Mouse (Mus musculus): ENCODE measurements around the gene Slc9a8. TPM values are rescaled to one million over a fixed set of nuclear protein-coding genes. Genes with fewer than 3 reads are reported as not detected.

The Slc9a8 gene
- polyA plus RNA-seq, 1 experiment from 2014 or later: 9.8 TPM

DNA sequence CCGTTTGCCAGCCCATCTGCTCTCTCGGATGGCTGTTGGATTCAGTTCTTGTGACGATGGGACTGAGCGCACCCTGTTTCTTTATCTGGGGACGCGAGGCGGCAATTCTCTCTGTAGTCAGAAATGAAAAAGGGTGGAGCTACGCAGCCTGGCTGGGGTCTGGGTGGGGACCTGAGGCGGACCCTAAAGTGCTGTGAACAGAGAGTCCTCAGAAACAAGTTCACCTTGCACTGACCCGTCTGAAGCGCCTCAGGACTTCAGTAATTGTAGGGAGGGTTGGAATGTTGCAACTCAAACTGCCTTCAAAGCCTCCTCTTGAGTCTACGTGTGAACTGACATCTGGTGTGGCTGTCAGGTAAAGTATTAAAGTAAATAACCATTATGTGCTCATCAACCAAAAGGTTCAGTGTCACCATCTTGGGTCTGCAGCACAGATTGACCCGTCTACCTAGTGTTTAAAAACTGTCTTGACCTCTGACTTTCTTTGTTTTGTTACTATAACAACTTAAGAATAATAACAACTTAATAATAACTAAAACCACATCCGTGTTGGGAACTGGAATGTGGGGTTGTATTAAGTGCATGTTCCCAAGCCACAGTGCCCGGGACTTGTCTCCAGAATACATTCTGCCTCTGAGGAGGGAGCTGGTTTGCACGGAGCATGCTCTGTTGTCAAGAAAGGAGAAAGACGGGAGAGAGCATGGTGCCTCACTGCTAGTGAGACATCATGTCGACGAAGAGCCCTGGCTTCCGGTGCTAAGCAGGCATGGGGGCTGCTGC, 16.2 kb upstream of the Slc9a8 start:
- Histone ChIP-seq H3K9me3 (ENCODE audit: low read length) (no peaks in the 10 kb centered on the region), H3K27me3 (replicated peaks; ENCODE audit: insufficient read depth, low read length) (no peaks in the 10 kb centered on the region), H3K36me3 (ENCODE audit: insufficient read depth, low read length) (no peaks in the 10 kb centered on the region), H3K4me1 (ENCODE audit: insufficient read depth, low read depth, low read length) (no peaks in the 10 kb centered on the region), H3K9ac (replicated peaks; ENCODE audit: low read depth) (no peak overlapping the region), H3K4me3 (ENCODE audit: low read depth, low read length) (no peak overlapping the region), H3K27ac (ENCODE audit: low read length) (no peak overlapping the region), H3K4me2 (replicated peaks; ENCODE audit: low read depth, low read length) (no peak overlapping the region)
- peak; percentile 21; the same call in 1 of the 2 replicates for ATAC-seq
- WGBS: 60% methylated on average over 20 of the region's 20 CpGs
- TF ChIP-seq EP300 (IDR thresholded peaks at IDR 0.05) (no peak), CTCF (IDR thresholded peaks at IDR 0.05) (no peak)
- peak; percentile 57 for DNase-seq (ENCODE audit: low spot score)

DNA sequence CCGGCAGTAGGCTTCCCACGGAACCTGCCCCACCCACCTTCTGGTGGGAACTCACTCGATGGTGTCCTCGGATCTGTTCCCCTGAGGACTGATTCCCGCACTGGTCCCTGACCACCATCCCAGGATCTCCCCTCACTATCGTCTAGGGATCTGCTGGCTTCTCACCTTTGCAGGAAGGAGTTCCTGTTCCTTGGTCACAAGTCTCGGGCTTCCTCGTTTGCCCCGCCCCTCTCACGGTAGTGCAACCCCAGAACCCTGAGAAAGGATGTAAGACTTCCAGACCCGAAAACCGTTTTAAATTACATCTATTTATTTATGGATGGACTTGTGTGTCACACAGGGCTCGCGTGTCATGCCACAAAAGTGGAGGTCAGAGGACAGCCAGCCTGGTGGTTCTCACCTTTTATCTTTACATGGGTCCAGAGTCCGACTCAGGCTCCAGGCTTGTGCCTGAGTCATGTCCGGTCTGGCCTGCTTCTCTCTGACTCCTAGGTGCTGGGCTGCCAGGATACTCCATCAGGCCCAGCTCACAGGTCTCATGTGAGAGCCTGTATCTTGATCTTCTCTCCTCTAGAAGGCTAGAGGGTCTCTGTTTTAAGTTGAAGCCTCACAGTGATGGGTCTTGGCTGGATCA, 14.1 kb upstream of the Slc9a8 start:
- no peaks in the 10 kb centered on the region for H3K4me1 ChIP-seq (ENCODE audit: insufficient read depth, low read depth, low read length)
- ATAC-seq: no peak
- no peaks in the 10 kb centered on the region for H3K36me3 ChIP-seq (ENCODE audit: insufficient read depth, low read length)
- WGBS: 89% methylated on average over 16 of the region's 16 CpGs
- H3K4me3 ChIP-seq (ENCODE audit: low read depth, low read length): no peak overlapping the region
- H3K9me3 ChIP-seq (ENCODE audit: low read length): no peaks in the 10 kb centered on the region
- no peak for TF ChIP-seq CTCF (IDR thresholded peaks at IDR 0.05)
- no peak for TF ChIP-seq EP300 (IDR thresholded peaks at IDR 0.05)
- no peak overlapping the region for H3K4me2 ChIP-seq (replicated peaks; ENCODE audit: low read depth, low read length)
- DNase-seq (ENCODE audit: low spot score): no peak
- H3K27ac ChIP-seq (ENCODE audit: low read length): no peak overlapping the region
- no peak overlapping the region for H3K9ac ChIP-seq (replicated peaks; ENCODE audit: low read depth)
- no peaks in the 10 kb centered on the region for H3K27me3 ChIP-seq (replicated peaks; ENCODE audit: insufficient read depth, low read length)

- no peaks in the 10 kb centered on the region for H3K9me3 ChIP-seq (ENCODE audit: low read length)
- H3K36me3 ChIP-seq (ENCODE audit: insufficient read depth, low read length): no peaks in the 10 kb centered on the region
- DNase-seq (ENCODE audit: low spot score) (no peak), ATAC-seq (no peak)
- H3K4me3 ChIP-seq (ENCODE audit: low read depth, low read length): no peak overlapping the region
- no peaks in the 10 kb centered on the region for H3K4me1 ChIP-seq (ENCODE audit: insufficient read depth, low read depth, low read length)
- H3K27me3 ChIP-seq (replicated peaks; ENCODE audit: insufficient read depth, low read length): no peaks in the 10 kb centered on the region
- H3K27ac ChIP-seq (ENCODE audit: low read length): no peak overlapping the region
- no peak overlapping the region for H3K9ac ChIP-seq (replicated peaks; ENCODE audit: low read depth)
- no peak for TF ChIP-seq CTCF (IDR thresholded peaks at IDR 0.05)
- no peak for TF ChIP-seq EP300 (IDR thresholded peaks at IDR 0.05)
- no peak overlapping the region for H3K4me2 ChIP-seq (replicated peaks; ENCODE audit: low read depth, low read length)
- WGBS: 83% methylated on average over 5 of the region's 5 CpGs
Measured at GRCm38 (mm10) chr2:167414461-167414860, 7.1 kb upstream of the Slc9a8 start.

GRCm38 (mm10) chr2:167415970-167416563, 5.4 kb upstream of the Slc9a8 start:
- Histone ChIP-seq H3K4me3 (ENCODE audit: low read depth, low read length) (no peak overlapping the region), H3K27ac (ENCODE audit: low read length) (no peak overlapping the region), H3K9me3 (ENCODE audit: low read length) (no peaks in the 10 kb centered on the region), H3K27me3 (replicated peaks; ENCODE audit: insufficient read depth, low read length) (no peaks in the 10 kb centered on the region), H3K4me2 (replicated peaks; ENCODE audit: low read depth, low read length) (no peak overlapping the region), H3K9ac (replicated peaks; ENCODE audit: low read depth) (no peak overlapping the region), H3K36me3 (ENCODE audit: insufficient read depth, low read length) (no peaks in the 10 kb centered on the region), H3K4me1 (ENCODE audit: insufficient read depth, low read depth, low read length) (peaks cover 6% of the 10 kb centered on the region; the same call in 1 of the 2 replicates)
- TF ChIP-seq CTCF (IDR thresholded peaks at IDR 0.05) (no peak), EP300 (IDR thresholded peaks at IDR 0.05) (no peak)
- 62% methylated on average over 9 of the region's 9 CpGs for WGBS
- DNase-seq (ENCODE audit: low spot score): no peak
- no peak for ATAC-seq

DNA sequence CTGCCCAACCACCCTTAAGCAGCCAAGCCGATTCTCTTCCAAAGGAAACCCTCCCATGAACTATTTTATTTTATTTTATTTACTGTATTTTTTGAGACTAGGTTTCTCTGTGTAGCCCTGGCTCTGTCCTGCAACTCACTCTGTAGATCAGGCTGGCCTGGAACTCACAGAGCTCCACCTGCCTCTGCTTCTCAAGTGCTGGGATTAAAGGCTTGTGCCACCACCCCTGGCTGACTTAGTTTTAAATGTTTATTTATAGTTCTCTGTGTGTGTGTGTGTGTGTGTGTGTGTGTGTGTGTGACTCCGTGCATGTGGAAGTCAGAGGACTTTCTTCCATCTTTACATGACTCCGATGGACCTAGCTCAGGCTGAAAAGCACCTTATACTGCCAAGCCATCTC, 4.5 kb upstream of the Slc9a8 start:
- peaks cover 7% of the 10 kb centered on the region; the same call in 1 of the 2 replicates for H3K4me1 ChIP-seq (ENCODE audit: insufficient read depth, low read depth, low read length)
- H3K9ac ChIP-seq (replicated peaks; ENCODE audit: low read depth): no peak overlapping the region
- no peak overlapping the region for H3K4me2 ChIP-seq (replicated peaks; ENCODE audit: low read depth, low read length)
- ATAC-seq: no peak
- H3K27me3 ChIP-seq (replicated peaks; ENCODE audit: insufficient read depth, low read length): no peaks in the 10 kb centered on the region
- no peak overlapping the region for H3K27ac ChIP-seq (ENCODE audit: low read length)
- H3K9me3 ChIP-seq (ENCODE audit: low read length): no peaks in the 10 kb centered on the region
- no peak for DNase-seq (ENCODE audit: low spot score)
- 65% methylated on average over 3 of the region's 3 CpGs for WGBS
- TF ChIP-seq EP300 (IDR thresholded peaks at IDR 0.05) (no peak), CTCF (IDR thresholded peaks at IDR 0.05) (no peak)
- no peaks in the 10 kb centered on the region for H3K36me3 ChIP-seq (ENCODE audit: insufficient read depth, low read length)
- H3K4me3 ChIP-seq (ENCODE audit: low read depth, low read length): no peak overlapping the region

DNA sequence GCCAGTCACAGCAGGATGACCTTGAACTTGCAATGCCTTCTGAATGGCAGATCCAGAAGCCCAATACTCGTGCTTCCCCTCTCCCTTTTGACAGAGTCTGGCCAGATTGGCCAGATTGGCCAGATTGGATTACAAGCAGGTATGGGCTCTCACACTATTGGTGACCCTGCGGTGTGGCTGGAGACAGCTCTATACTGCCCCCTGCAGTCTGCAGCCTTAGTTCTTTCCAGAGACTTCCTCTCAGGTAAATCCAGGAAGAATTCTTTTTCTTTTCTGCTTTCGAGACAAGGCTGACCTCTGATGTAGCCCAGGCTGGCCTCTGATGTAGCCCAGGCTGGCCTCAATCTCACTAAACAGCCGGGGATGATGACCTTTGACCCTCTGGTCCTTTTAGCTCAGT, 3.8 kb upstream of the Slc9a8 start:
- no peaks in the 10 kb centered on the region for H3K9me3 ChIP-seq (ENCODE audit: low read length)
- no peak overlapping the region for H3K27ac ChIP-seq (ENCODE audit: low read length)
- no peak overlapping the region for H3K9ac ChIP-seq (replicated peaks; ENCODE audit: low read depth)
- DNase-seq (ENCODE audit: low spot score) (peak; percentile 68), ATAC-seq (no peak)
- H3K4me2 ChIP-seq (replicated peaks; ENCODE audit: low read depth, low read length): no peak overlapping the region
- H3K36me3 ChIP-seq (ENCODE audit: insufficient read depth, low read length): no peaks in the 10 kb centered on the region
- TF ChIP-seq EP300 (IDR thresholded peaks at IDR 0.05) (no peak), CTCF (IDR thresholded peaks at IDR 0.05) (peak; percentile 81)
- WGBS: 24% methylated on average over 4 of the region's 4 CpGs
- H3K27me3 ChIP-seq (replicated peaks; ENCODE audit: insufficient read depth, low read length): no peaks in the 10 kb centered on the region
- H3K4me3 ChIP-seq (ENCODE audit: low read depth, low read length): no peak overlapping the region
- peaks cover 13% of the 10 kb centered on the region; the same call in 1 of the 2 replicates for H3K4me1 ChIP-seq (ENCODE audit: insufficient read depth, low read depth, low read length)
